Mouse (Mus musculus) kidney, adult 2 months (tissue): Measurements from ENCODE around the gene Trp53tg5. TPM values are rescaled to one million over a fixed set of nuclear protein-coding genes. Genes with fewer than 3 reads are reported as not detected.

Experiments
- DNase-seq: peaks from one replicate; pipeline ENCODE4 v3.0.0; 2021
- H3K27ac ChIP-seq: fragments of 200-500 bp; 2 replicates; pipeline ENCODE4 v1.5.1; 2012; ENCODE audit warnings: low read depth, low read length, control low read depth, inconsistent platforms; ENCODE audit not compliant: insufficient read depth
- H3K27me3 ChIP-seq: fragments of 200-500 bp; replicated peaks from 2 replicates; pipeline ENCODE4 v1.6.1; 2012; ENCODE audit warnings: mild to moderate bottlenecking, moderate library complexity, low read length, inconsistent platforms; ENCODE audit not compliant: control insufficient read depth, insufficient read depth
- H3K36me3 ChIP-seq: fragments of 200-500 bp; 2 replicates; pipeline ENCODE4 v1.6.1; 2012; ENCODE audit warnings: mild to moderate bottlenecking, moderate library complexity, low read length, inconsistent platforms; ENCODE audit not compliant: control insufficient read depth, insufficient read depth
- H3K4me1 ChIP-seq: fragments of 200-500 bp; 2 replicates; pipeline ENCODE4 v1.6.1; 2011; ENCODE audit warnings: low read length; ENCODE audit not compliant: control insufficient read depth, insufficient read depth
- H3K4me3 ChIP-seq: fragments of 200-500 bp; 2 replicates; pipeline ENCODE4 v1.5.1; 2011; ENCODE audit warnings: mild to moderate bottlenecking, low read depth, low read length, control low read depth; ENCODE audit not compliant: insufficient read depth
- CTCF ChIP-seq: fragments of 200-500 bp; conservative IDR thresholded peaks from 2 replicates; pipeline ENCODE4 v1.5.1; 2011; ENCODE audit warnings: low read depth, mild to moderate bottlenecking, control low read depth, low read length, moderate library complexity, mixed read lengths; ENCODE audit not compliant: insufficient read depth, insufficient read length
- POLR2A ChIP-seq: fragments of 200-500 bp; IDR thresholded peaks from one replicate; pipeline ENCODE4 v1.6.1; 2011; ENCODE audit warnings: low read depth, low read length, control low read depth
- WGBS: fragments of 180-500 bp; shearing (Covaris S2); methylation state at CpG from one replicate; pipeline ENCODE4 v1.1.7; 2018; 5-methylcytosine and 5-hydroxymethylcytosine counted together
- polyA plus RNA-seq: library from polyadenylated mRNA; depleted of rRNA; stranded (reverse); fragments of >200 nt; gene quantifications from 2 replicates; pipeline ENCODE4 v1.2.3, GENCODE M21; 2012

Gene Trp53tg5
- polyA plus RNA-seq, 1 experiment = not detected

DNA sequence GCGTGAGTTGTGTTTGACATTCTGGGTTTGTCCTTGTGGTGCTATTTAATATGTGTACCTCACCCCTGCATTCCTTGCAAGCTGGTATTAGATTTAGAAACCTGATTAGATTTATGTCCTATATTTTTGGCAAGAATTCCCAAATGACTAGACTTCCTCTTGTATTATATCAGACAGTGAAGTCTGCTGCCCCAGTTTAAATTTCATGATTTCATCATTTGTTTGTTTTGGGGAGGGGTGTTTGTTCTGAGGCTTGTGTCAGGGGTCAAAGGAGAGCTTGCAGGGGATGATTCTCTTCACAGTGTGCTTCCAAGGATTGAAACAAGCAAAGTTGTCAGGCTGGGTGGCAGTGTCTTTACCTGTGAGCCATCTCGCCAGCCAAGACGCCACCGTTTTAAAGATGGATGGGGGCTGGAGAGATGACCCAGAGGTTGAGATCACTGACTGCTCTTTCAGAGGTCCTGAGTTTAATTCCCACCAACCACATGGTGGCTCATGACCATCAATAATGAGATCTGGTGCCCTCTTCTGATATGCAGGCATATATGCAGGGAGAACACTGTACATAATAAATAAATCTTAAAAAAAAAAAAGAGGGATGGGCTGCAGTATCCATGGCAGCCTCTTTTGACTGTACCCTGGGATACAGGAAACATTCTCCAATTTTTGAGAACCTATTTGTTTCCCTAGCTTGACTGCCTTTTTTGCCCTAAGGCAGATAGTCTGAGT is 32.3 kb upstream of the Trp53tg5 start:
- TF ChIP-seq POLR2A (no peak), CTCF (no peak)
- no peaks in the 10 kb centered on the region for H3K27me3 ChIP-seq
- WGBS = 82% methylated on average over 4 of the region's 4 CpGs

DNA sequence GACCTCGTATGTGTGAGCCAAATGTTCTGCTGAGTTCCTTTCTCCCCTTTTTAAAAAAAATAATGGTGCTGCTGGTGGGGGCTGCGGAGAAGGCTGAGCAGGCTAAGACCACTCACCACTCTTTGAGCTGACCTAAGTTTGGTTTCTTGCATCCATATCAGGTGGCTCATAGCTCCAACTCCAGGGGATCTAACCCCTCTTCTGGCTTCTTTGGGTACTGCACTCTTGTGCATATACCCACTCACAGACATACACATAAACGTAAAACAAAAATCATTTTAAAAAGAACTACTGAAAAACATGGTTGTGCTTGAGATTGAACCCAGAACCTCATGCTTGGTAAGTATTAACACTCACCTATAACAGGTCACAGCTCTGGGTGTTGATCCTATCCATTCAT is 31.4 kb upstream of the Trp53tg5 start:
- no peaks in the 10 kb centered on the region for H3K4me1 ChIP-seq
- DNase-seq = no peak
- H3K4me3 ChIP-seq = no peak overlapping the region
- H3K36me3 ChIP-seq = peaks cover 10% of the 10 kb centered on the region
- H3K27ac ChIP-seq = no peak overlapping the region
- no peak for TF ChIP-seq POLR2A
- TF ChIP-seq CTCF = no peak
- no peaks in the 10 kb centered on the region for H3K27me3 ChIP-seq
- 98% methylated on average over 3 of the region's 3 CpGs for WGBS

More for the DNA sequence above, 32.3 kb upstream of the Trp53tg5 start:
- H3K36me3 ChIP-seq = peaks cover 10% of the 10 kb centered on the region
- H3K4me1 ChIP-seq = no peaks in the 10 kb centered on the region
- H3K4me3 ChIP-seq = no peak overlapping the region
- no peak for DNase-seq
- H3K27ac ChIP-seq = no peak overlapping the region

DNA sequence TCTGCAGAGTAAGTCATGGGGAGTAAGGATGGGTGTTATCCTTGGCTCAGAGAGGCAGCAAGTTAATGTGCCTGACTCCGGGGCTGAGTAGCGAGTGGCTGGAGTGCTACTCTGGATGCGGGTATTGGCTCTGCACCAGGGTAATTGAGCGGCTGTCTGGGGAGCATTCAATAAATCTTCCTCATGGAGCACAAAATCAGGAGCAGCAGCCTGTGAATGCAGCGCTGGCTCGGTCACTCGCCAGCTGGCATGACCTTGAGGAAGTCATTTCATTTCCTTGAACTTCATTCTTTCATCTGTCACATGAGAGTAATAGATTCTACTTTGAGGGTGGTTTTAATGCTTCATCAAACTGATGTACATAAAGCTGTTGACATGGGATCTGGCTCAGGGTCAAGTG is 27.0 kb upstream of the Trp53tg5 start:
- WGBS = 29% methylated on average over 7 of the region's 7 CpGs
- Histone ChIP-seq H3K36me3 (peaks cover 10% of the 10 kb centered on the region), H3K27me3 (no peaks in the 10 kb centered on the region), H3K27ac (peak overlapping the region; percentile 16; the same call in 1 of the 2 replicates), H3K4me3 (no peak overlapping the region), H3K4me1 (peaks cover 4% of the 10 kb centered on the region; the same call in 1 of the 2 replicates)
- DNase-seq = peak; percentile 54
- TF ChIP-seq CTCF (no peak), POLR2A (no peak)

DNA sequence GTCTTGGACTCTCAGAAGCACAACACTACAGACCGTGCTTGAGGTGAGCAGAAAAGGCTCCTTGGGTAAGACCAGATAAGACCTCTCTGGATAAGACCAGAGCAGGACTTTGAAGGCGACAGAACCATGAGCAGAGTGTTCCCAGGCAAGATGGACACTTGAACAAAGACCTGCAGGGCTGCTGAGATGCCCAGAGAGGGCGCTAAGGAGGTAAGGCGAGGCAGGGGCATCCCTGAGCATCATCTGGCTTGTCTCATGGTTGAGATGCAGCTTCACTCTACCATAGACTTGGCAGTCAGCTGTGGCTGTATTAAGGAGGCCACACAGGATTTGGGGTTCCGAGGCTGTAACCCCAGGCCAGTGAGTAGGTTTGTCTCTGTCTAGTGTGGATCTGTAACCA is 25.8 kb upstream of the Trp53tg5 start:
- Histone ChIP-seq H3K36me3 (peaks cover 9% of the 10 kb centered on the region), H3K4me3 (no peak overlapping the region), H3K27me3 (no peaks in the 10 kb centered on the region), H3K27ac (no peak overlapping the region), H3K4me1 (peaks cover 4% of the 10 kb centered on the region; the same call in 1 of the 2 replicates)
- DNase-seq = no peak
- TF ChIP-seq POLR2A = no peak
- peak; percentile 19; the same call in 1 of the 2 replicates for TF ChIP-seq CTCF
- WGBS = 81% methylated on average over 5 of the region's 5 CpGs

DNA sequence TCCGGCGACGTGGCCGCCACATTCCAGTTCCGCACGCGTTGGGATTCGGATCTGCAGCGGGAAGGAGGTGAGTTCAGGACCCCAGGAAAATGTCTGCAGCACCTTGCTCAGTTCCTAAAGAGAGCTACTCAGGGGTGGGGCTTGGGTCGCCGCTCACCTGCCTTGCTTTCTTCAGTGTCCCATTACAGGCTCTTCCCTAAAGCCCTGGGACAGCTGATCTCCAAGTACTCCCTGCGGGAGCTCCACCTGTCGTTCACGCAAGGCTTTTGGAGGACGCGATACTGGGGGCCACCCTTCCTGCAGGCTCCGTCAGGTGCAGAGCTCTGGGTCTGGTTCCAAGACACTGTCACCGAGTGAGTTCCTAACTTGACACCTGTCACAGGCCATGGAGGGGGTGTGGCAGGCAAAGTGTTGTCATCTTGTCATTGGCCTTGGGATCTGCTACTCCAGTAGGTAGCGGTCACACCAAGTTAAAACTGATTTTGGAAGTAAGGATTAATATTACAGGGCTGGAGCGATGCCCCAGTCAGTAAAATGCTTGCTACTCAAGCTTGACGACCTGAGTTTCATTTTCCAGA is 24.3 kb upstream of the Trp53tg5 start:
- 0 out of 2 replicates have a peak overlapping the region, but pooled peaks have one; percentile 21 for H3K27ac ChIP-seq
- no peaks in the 10 kb centered on the region for H3K27me3 ChIP-seq
- peak overlapping the region; percentile 99 for H3K4me3 ChIP-seq
- peaks cover 2% of the 10 kb centered on the region for H3K36me3 ChIP-seq
- WGBS = 4% methylated on average over 21 of the region's 21 CpGs
- DNase-seq = peak; percentile 17
- TF ChIP-seq POLR2A (no peak), CTCF (no peak)
- H3K4me1 ChIP-seq = peaks cover 4% of the 10 kb centered on the region; the same call in 1 of the 2 replicates

DNA sequence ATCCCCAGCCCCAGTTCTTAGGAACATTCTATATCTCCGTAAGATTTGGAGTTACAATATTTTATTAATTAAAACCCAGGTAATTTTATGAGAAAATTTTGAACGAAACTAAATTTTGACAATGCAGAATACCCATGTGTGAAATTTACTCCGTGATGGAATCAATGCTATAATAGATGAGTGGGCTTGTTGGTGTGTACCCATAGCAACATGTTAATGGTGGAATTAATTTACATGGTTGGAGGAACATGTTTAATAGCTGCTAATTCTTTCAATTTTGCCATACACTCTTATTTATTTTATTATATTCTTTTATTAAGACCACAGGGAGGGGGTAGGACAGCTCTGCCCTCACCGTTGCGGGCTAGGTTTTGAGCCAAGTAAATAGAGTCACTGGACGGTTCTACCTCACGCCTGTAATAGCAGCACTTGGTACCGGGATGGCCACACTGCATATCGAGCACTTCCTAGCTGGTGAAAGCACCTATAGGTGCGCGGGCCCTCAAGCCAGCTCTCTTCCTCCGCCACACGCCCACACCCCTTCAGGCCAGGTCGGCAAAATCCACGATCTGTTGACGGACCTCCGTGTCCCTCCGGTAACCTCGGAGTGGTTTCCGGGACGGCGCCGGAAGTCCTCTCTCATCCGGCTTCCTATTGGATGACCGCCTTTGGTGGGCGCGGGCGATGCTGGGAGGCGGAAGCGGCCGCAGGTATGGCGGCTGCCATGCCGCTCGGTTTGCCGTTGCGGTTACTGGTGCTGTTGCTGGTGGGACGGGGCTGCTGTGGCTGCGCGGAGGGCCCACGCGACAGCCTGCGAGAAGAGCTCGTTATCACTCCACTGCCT is 23.5 kb upstream of the Trp53tg5 start, which contains the start of gene Pigt:
Gene Pigt (plus strand): TSS at position 674 of the 844 bp plus-strand sequence.
- 5% methylated on average over 43 of the region's 43 CpGs for WGBS
- H3K36me3 ChIP-seq = no peaks in the 10 kb centered on the region
- H3K27me3 ChIP-seq = no peaks in the 10 kb centered on the region
- TF ChIP-seq POLR2A = peak; percentile 53
- no peak for TF ChIP-seq CTCF
- peak within 1 kb of the TSS; percentile 99 for H3K4me3 ChIP-seq
- H3K4me1 ChIP-seq = peaks cover 4% of the 10 kb centered on the region; the same call in 1 of the 2 replicates
- peak; percentile 93 for DNase-seq
- H3K27ac ChIP-seq = peak within 1 kb of the TSS; percentile 96

DNA sequence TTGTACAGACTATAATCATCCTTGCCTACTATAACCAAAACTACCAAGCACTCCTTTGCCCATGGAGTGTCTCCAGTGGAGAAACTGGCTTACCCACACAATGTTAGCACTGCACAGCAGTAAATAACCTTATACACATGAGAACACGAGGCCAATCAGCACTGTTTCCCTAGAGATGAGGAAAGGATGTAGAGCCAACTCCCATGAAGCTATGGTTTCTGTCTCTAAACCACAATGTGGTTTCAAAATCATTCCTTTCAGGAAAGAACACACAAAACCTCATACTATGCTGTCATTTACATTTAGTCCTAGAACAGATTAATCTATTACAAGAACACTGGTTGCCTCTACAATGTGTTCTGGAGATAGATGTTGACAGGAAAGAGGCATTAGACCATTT is 22.8 kb upstream of the Trp53tg5 start:
- Histone ChIP-seq H3K4me3 (no peak overlapping the region), H3K27me3 (no peaks in the 10 kb centered on the region), H3K4me1 (peaks cover 4% of the 10 kb centered on the region; the same call in 1 of the 2 replicates), H3K27ac (no peak overlapping the region), H3K36me3 (no peaks in the 10 kb centered on the region)
- WGBS = 53% methylated on average over 1 of the region's 1 CpGs
- no peak for DNase-seq
- no peak for TF ChIP-seq POLR2A
- TF ChIP-seq CTCF = no peak
